Mouse (Mus musculus) urinary bladder, postnatal 25 days (tissue): ENCODE measurements around the gene Cdhr2.

Experiments used
- DNase-seq: peaks from one replicate; pipeline ENCODE4 v3.0.0; 2022; ENCODE audit warnings: low spot score

Gene Cdhr2

GRCm38 (mm10) chr13:54692711-54693557 is 8.3 kb upstream of the Cdhr2 start:
- no peak for DNase-seq

- peak; percentile 97 for DNase-seq
Measured at GRCm38 (mm10) chr13:54693558-54694347, 7.5 kb upstream of the Cdhr2 start, which contains the start of gene Rnf44. Gene Rnf44 (minus strand): TSS chr13:54693907.

- peak; percentile 81 for DNase-seq
Measured at GRCm38 (mm10) chr13:54694348-54695060, 6.8 kb upstream of the Cdhr2 start.

GRCm38 (mm10) chr13:54695479-54696230 is 5.6 kb upstream of the Cdhr2 start:
- no peak for DNase-seq

DNA sequence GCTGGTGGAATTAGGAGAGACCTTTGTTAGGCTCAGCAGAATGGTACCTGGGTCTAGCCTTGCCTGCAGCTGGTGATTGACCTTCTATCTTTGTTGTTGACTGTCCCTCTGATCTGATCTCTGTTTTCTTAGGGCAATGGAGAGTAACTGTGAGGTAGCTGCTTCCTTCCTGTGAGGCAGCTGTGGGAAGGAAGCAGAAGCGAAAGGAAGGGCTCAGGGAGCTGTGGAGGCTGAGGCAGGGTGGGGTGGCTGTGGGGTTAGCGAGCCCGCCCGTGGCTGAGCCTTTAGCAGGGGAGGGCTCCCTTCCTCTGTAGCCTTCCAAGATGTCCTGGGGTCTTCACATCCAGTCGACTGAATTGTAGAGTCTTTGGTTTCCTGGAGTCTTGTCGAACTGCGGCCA is 1.2 kb downstream of the Cdhr2 start:
- DNase-seq, result no peak

DNA sequence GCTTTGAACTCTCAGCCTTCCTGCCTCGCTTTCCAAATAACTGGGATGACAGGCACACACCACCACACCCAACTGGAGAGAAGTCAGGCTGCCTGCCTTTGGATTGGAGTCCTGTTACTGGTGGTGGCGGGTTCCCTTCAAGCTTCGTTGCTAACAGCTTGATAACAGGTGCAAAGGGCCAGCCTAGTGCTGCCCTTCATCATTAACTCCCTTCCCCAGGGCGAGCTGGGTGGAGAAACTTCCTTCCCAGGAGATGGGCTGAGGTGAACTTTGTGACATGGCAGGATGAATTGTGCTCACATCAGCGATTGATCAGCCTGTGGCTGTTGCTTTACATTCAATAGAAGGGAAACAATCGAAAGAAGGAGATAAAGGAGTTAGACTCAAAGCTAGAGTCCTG is 3.6 kb downstream of the Cdhr2 start:
- no peak for DNase-seq

- no peak for DNase-seq
Measured at GRCm38 (mm10) chr13:54710866-54711265, 9.6 kb downstream of the Cdhr2 start.

DNA sequence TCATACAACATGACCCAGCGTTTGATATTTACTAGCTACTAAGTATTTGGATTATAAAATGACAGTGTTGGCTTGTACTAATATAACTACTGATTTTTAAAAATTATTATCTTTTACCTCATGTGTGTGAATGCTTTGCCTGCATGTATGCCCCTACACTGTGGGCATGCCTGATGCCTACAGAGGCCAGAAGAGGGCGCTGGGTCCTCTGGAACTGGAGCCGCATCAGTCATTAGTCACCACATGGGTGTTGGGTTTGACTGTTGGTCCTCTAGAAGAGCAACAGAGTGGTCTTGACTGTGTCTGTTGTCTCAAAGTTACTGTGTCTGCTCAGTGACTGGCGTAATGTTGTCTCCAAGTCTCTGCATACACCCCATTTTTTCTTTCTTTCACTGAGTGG is 13.1 kb downstream of the Cdhr2 start:
- no peak for DNase-seq

- DNase-seq, result no peak
Measured at GRCm38 (mm10) chr13:54714996-54715395, 13.7 kb downstream of the Cdhr2 start.

DNA sequence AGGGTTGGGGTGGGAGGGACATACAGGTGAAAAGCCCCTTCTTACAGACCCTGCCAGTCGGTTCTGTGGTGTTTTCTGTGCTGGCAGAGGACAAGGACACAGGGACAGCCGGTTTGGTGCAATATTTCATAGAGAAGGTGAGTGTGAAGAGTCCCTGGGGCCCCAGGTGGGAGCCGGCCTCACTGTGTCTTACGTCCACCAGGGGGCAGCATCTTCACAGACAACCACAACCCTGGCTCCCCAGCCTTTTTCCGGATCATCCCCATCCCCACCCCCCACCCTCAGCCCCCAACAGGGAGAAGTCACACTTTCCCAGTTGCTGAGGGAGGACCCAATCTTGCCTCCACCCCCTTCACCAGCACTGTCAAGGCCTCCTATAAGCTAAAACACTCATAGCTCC is 15.7 kb downstream of the Cdhr2 start:
- DNase-seq, result peak; percentile 40

DNA sequence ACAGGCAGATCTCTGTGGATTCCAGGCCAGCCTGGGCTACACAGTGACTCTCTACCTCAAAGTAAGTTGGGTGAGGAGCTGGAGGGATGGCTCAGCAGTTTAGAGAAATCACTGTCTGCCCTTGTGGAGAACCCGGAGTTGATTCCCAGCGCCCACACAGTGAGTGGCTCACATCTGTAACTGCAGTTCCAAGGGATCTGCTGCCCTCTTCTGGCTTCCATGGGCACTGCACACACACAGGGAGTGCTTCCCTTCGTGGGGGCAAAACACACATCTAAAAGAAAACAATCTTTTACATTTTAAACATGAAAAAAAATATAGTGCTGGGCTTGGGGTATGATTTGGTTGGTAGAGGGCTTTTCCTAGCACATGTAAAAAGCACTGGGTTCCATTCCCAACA is 21.9 kb downstream of the Cdhr2 start:
- DNase-seq, result no peak

GRCm38 (mm10) chr13:54726131-54726530 is 24.9 kb downstream of the Cdhr2 start:
- no peak for DNase-seq

- no peak for DNase-seq
Measured at GRCm38 (mm10) chr13:54736931-54737330, 35.7 kb downstream of the Cdhr2 start.

GRCm38 (mm10) chr13:54737488-54738212 is 36.4 kb downstream of the Cdhr2 start:
- DNase-seq, result peak; percentile 11

GRCm38 (mm10) chr13:54738213-54738601 is 36.9 kb downstream of the Cdhr2 start:
- no peak for DNase-seq

DNA sequence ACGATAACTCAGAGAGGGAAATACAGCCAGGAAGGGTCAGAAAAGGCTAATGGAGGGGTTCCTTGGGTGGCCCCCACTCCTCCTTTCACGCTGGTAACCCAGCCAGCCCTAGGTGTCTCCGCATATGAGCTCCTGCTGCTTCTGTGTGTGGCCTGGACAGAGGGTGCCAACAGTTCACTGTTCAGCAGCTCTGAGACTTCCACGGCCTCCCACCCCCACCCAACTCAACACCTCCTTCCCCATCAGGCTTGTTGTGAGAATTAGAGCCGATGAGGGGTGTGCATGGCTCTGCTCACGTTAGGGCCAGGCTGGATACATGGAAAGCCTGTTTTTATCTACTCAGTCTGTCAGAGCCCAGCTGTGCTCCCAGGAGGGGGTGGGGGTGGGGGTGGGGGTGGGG is 44.8 kb downstream of the Cdhr2 start:
- DNase-seq, result no peak

DNA sequence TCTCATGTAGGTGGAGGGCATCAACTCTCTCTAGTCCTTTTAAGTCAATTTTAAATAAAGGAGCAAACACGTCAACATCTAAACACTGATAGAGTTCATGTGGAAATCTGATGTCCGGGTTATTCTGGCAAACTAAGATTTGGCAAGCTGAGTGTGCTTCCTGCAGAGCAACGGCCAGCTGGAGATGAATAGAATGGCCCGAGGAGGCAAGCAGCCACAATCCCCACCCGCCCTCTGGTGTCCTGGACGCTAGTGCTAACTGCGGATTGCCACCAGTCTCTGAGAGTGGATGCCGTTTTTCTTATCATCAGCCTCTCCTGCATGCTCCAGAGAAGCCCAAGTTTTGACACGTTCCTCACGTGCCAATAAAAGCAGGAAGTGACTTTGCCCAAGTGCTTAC is 45.6 kb downstream of the Cdhr2 start:
- DNase-seq, result no peak

- DNase-seq, result no peak
Measured at GRCm38 (mm10) chr13:54748190-54748589, 46.9 kb downstream of the Cdhr2 start.

DNA sequence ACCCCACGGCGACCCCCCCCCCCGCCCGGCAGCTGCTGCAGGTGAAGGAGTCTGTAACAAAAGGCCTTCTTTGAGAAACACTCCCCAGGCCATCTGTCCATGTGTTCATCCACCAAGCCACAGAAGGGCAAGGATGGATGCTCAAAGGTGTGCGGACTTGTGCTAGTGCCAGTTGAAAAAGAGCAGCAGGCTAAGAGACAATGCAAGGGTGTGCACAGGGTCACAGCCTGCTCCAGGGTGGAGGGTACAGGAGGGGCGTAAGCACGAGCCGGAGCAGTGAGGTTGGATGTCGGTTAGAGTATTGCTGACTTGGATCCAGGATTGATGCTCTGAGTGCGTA is 47.4 kb downstream of the Cdhr2 start:
- no peak for DNase-seq

DNA sequence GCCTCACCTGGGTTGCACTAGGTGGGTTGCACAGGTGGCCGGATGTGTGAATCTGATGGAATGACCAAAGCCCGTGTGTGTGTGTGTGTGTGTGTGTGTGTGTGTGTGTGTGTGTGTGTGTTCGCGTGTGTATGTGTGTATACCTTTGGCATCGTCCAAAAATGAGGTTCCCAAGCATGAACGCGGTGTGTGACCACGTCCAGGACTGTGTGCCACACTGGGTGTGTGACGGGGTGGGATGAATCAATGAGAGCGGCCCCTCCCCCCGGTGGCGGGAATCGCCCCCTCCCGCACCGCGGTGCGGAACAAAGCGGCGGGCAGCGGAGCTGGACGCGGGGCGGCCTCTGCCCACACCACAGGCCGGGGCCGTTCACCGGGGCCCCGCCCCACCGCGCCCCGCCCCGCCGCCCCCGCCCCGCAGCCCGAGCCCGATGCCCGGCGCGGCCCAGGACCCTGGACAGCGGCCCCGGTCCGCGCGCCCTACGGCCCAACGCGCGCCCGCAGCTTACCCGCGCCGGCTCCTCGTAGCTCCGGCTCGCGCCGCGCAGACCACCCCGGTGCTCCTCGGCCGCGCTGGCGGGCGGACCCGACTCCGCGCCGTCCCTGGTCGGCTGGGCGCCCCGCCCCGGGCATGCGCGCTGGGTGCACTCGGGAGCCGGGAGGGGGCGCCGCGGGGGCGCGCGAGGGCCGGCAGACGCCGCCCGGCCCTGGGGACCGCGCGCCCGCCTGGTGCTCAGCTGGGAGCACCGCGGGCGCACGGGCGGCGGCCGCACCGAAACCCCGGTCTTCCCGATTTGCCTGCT is 48.0 kb downstream of the Cdhr2 start:
- DNase-seq, result peak; percentile 17
